ENCODE assay signal across 28 mouse cellular contexts in genomic region chr9:54918781-54919180, GRCm38 (mm10). TPM values are rescaled to one million over a fixed set of nuclear protein-coding genes. Genes with fewer than 3 reads are reported as not detected.
DNase-seq lines count a peak whose midpoint lies in the region; ATAC-seq and TF ChIP-seq lines count a peak whose summit lies in the region.
"Had no signal": no experiment of that assay in that cellular context is flagged by ENCODE, and none has a peak within 500 bp of the region (broad histone marks: within the 10 kb centered on the region; RNA-seq: fewer than 3 reads in every experiment).

No protein-coding gene starts in this region.

- TF ChIP-seq POLR2A in kidney, adult 2 months (IDR thresholded peaks at IDR 0.05; ENCODE audit: low read depth, low read length): no peak

- peaks cover 9% of the 10 kb centered on the region for H3K36me3 ChIP-seq in kidney, adult 2 months (ENCODE audit: control insufficient read depth, insufficient read depth, low read length)
- H3K36me3 ChIP-seq in kidney, embryonic 14.5 days (ENCODE audit: control insufficient read depth, insufficient read depth, low read length): no peaks in the 10 kb centered on the region
- H3K36me3 ChIP-seq in liver, postnatal 0 days (replicated peaks; ENCODE audit: insufficient read depth, low read length): peaks cover 8% of the 10 kb centered on the region
- no peaks in the 10 kb centered on the region for H3K36me3 ChIP-seq in liver, embryonic 11.5 days (ENCODE audit: control insufficient read depth, insufficient read depth, low read length)

- no peaks in the 10 kb centered on the region for H3K27me3 ChIP-seq in kidney, adult 2 months (replicated peaks; ENCODE audit: control insufficient read depth, insufficient read depth, low read length)
- no peaks in the 10 kb centered on the region for H3K27me3 ChIP-seq in kidney, embryonic 14.5 days (ENCODE audit: control insufficient read depth, insufficient read depth, low read length)
- H3K27me3 ChIP-seq in liver, postnatal 0 days (ENCODE audit: insufficient read depth, low read length): no peaks in the 10 kb centered on the region
- 0 out of 2 replicates have a peak, but pooled peaks cover 2% of the 10 kb centered on the region for H3K27me3 ChIP-seq in liver, embryonic 11.5 days (replicated peaks; ENCODE audit: control insufficient read depth, insufficient read depth, low read length)
- H3K27me3 ChIP-seq: embryonic facial prominence, embryonic 13.5 days; forebrain, embryonic 13.5 days; heart, embryonic 13.5 days had no signal

- H3K4me3 ChIP-seq in kidney, adult 2 months (ENCODE audit: insufficient read depth, low read depth, low read length): peak overlapping the region; percentile 44
- no peak overlapping the region for H3K4me3 ChIP-seq in kidney, embryonic 14.5 days (ENCODE audit: low read length)
- H3K4me3 ChIP-seq in liver, postnatal 0 days (ENCODE audit: low read depth, low read length): no peak overlapping the region
- H3K4me3 ChIP-seq in liver, embryonic 11.5 days (ENCODE audit: low read depth, low read length): no peak overlapping the region
- H3K4me3 ChIP-seq: forebrain, embryonic 10.5 days; forebrain, embryonic 13.5 days had no signal

- WGBS in kidney, adult 2 months: 91% methylated on average over 5 of the region's 5 CpGs
- WGBS in kidney, embryonic 14.5 days: 95% methylated on average over 5 of the region's 5 CpGs
- 74% methylated on average over 5 of the region's 5 CpGs for WGBS in liver, postnatal 0 days (ENCODE audit: insufficient replicate concordance)
- whole genome bisulfite sequencing in liver, embryonic 11.5 days: 88% methylated on average over 5 of the region's 5 CpGs

- H3K4me2 ChIP-seq in kidney, embryonic 14.5 days (replicated peaks; ENCODE audit: low read depth, low read length): no peak overlapping the region
- H3K4me2 ChIP-seq in liver, postnatal 0 days (ENCODE audit: low read depth, low read length): no peak overlapping the region
- H3K4me2 ChIP-seq in liver, embryonic 11.5 days: no peak overlapping the region
- H3K4me2 ChIP-seq: forebrain, embryonic 13.5 days had no signal

- DNase-seq in kidney, adult 2 months: no peak
- no peak for DNase-seq in liver, postnatal 0 days
- DNase-seq in liver, embryonic 11.5 days (ENCODE audit: low spot score): no peak
- peak; percentile 53 for DNase-seq in lung, postnatal 25 days (ENCODE audit: low spot score)
- no peak for DNase-seq in lung, postnatal 4 days
- peak; percentile 5 for DNase-seq in yolk sac, embryonic 10.5 days (ENCODE audit: low spot score)
- no peak for DNase-seq in gastrocnemius, postnatal 10 days
- DNase-seq: adrenal gland, adult 2 months; adrenal gland, postnatal 14 days; cerebellum, adult 11 months; cerebellum, adult 2 months; cerebellum, adult 9-11 months; cerebellum, postnatal 25 days; gastrocnemius, postnatal 14 days; heart, adult 18-20 months; heart, postnatal 14 days; heart, postnatal 4 days had no signal

- TF ChIP-seq CTCF in kidney, adult 2 months (conservative IDR thresholded peaks at IDR 0.05; ENCODE audit: insufficient read depth, insufficient read length, low read depth, low read length): no peak
- no peak for TF ChIP-seq CTCF in liver, postnatal 0 days (IDR thresholded peaks at IDR 0.05; ENCODE audit: low read depth)

- no peak for TF ChIP-seq EP300 in liver, postnatal 0 days (IDR thresholded peaks at IDR 0.05; ENCODE audit: low read depth)

- H3K9me3 ChIP-seq in kidney, embryonic 14.5 days (ENCODE audit: control insufficient read depth, low read length): 0 out of 2 replicates have a peak, but pooled peaks cover 5% of the 10 kb centered on the region
- peaks cover 2% of the 10 kb centered on the region; the same call in 1 of the 2 replicates for H3K9me3 ChIP-seq in liver, postnatal 0 days (ENCODE audit: low read length)
- peaks cover 3% of the 10 kb centered on the region; the same call in 1 of the 2 replicates for H3K9me3 ChIP-seq in liver, embryonic 11.5 days (ENCODE audit: control insufficient read depth, low read length)
- H3K9me3 ChIP-seq: embryonic facial prominence, embryonic 13.5 days; forebrain, embryonic 10.5 days; forebrain, embryonic 13.5 days had no signal

- H3K27ac ChIP-seq in kidney, adult 2 months (ENCODE audit: insufficient read depth, low read depth, low read length): peak overlapping the region; percentile 91
- H3K27ac ChIP-seq in kidney, embryonic 14.5 days (ENCODE audit: low read depth, low read length): no peak overlapping the region
- peak overlapping the region; percentile 95 for H3K27ac ChIP-seq in liver, postnatal 0 days (ENCODE audit: low read depth)
- H3K27ac ChIP-seq in liver, embryonic 11.5 days (ENCODE audit: low read depth, low read length): no peak overlapping the region
- H3K27ac ChIP-seq: embryonic facial prominence, embryonic 13.5 days; forebrain, embryonic 10.5 days; forebrain, embryonic 13.5 days; heart, embryonic 13.5 days; hindbrain, embryonic 14.5 days had no signal

- ATAC-seq in kidney, embryonic 14.5 days (ENCODE audit: low FRiP score, low TSS enrichment): no peak
- no peak for ATAC-seq in liver, postnatal 0 days
- ATAC-seq in liver, embryonic 11.5 days (replicated peaks; ENCODE audit: low FRiP score): no peak
- ATAC-seq: CD4-positive, CD25-positive, alpha-beta regulatory T cell, adult 4 months; forebrain, embryonic 13.5 days; forebrain, embryonic 16.5 days had no signal

- H3K4me1 ChIP-seq in kidney, adult 2 months (ENCODE audit: control insufficient read depth, insufficient read depth, low read length): peaks cover 4% of the 10 kb centered on the region; the same call in 1 of the 2 replicates
- no peaks in the 10 kb centered on the region; the same call in 1 of the 2 replicates for H3K4me1 ChIP-seq in kidney, embryonic 14.5 days (ENCODE audit: control insufficient read depth, insufficient read depth, low read length)
- H3K4me1 ChIP-seq in liver, postnatal 0 days (ENCODE audit: insufficient read depth): peaks cover 6% of the 10 kb centered on the region; the same call in 1 of the 2 replicates
- H3K4me1 ChIP-seq in liver, embryonic 11.5 days (replicated peaks; ENCODE audit: control insufficient read depth, insufficient read depth, low read length): 0 out of 2 replicates have a peak, but pooled peaks cover 4% of the 10 kb centered on the region

- H3K9ac ChIP-seq in kidney, embryonic 14.5 days (ENCODE audit: low read depth, low read length): no peak overlapping the region
- H3K9ac ChIP-seq in liver, postnatal 0 days (replicated peaks): no peak overlapping the region
- H3K9ac ChIP-seq in liver, embryonic 11.5 days (ENCODE audit: low read depth, low read length): no peak overlapping the region
- H3K9ac ChIP-seq: embryonic facial prominence, embryonic 13.5 days; forebrain, embryonic 13.5 days; hindbrain, embryonic 14.5 days had no signal

RNA-seq across cellular contexts. Expression of gene Hykk, which starts 1.7 kb away (rescaled TPM):
- polyA plus RNA-seq in kidney, adult 2 months (2012; rRNA removed): 31.2 and 39.7 TPM in 2 replicates
- 2.7 and 5.1 TPM in 2 replicates for polyA plus RNA-seq in kidney, embryonic 14.5 days (2014; fragmentation: Nextera tagmentation; extraction: Ambion mirVana)
- polyA plus RNA-seq in liver, postnatal 0 days (2015; fragmentation: Nextera tagmentation; extraction: Ambion mirVana): 13.7 and 14.0 TPM in 2 replicates
- 1.9 and 2.3 TPM in 2 replicates for polyA plus RNA-seq in liver, embryonic 11.5 days (2014; fragmentation: Nextera tagmentation; extraction: Ambion mirVana)
- total RNA-seq in gastrocnemius, postnatal 10 days (2021): 1 to 10 TPM; 2.0 to 3.0 TPM
- total RNA-seq: common myeloid progenitor, adult 5-6 weeks; MEL had no signal

RNA-seq across cellular contexts. Expression of gene Psma4, which starts 31.8 kb away (rescaled TPM):
- 89.3 and 121 TPM in 2 replicates for polyA plus RNA-seq in kidney, adult 2 months (2012; rRNA removed)
- polyA plus RNA-seq in kidney, embryonic 14.5 days (2014; fragmentation: Nextera tagmentation; extraction: Ambion mirVana): 336 and 387 TPM in 2 replicates
- polyA plus RNA-seq in liver, postnatal 0 days (2015; fragmentation: Nextera tagmentation; extraction: Ambion mirVana): 113 and 118 TPM in 2 replicates
- polyA plus RNA-seq in liver, embryonic 11.5 days (2014; fragmentation: Nextera tagmentation; extraction: Ambion mirVana): 326 and 329 TPM in 2 replicates
- total RNA-seq in gastrocnemius, postnatal 10 days (2021): 100 to 1,000 TPM; 164 to 166 TPM

RNA-seq across cellular contexts. Expression of gene AY074887, which starts 32.0 kb away (rescaled TPM):
- polyA plus RNA-seq in kidney, adult 2 months (2012; rRNA removed): not detected in 2 replicates
- polyA plus RNA-seq in kidney, embryonic 14.5 days (2014; fragmentation: Nextera tagmentation; extraction: Ambion mirVana): 0.80 and 1.4 TPM in 2 replicates
- polyA plus RNA-seq in liver, postnatal 0 days (2015; fragmentation: Nextera tagmentation; extraction: Ambion mirVana): 0.39 and 0.44 TPM in 2 replicates
- 0.91 and 1.3 TPM in 2 replicates for polyA plus RNA-seq in liver, embryonic 11.5 days (2014; fragmentation: Nextera tagmentation; extraction: Ambion mirVana)
- not detected for total RNA-seq in gastrocnemius, postnatal 10 days (2021)
- total RNA-seq: adrenal gland, adult 2 months; adrenal gland, postnatal 14 days; gastrocnemius, adult 18-20 months; gastrocnemius, postnatal 14 days; heart, adult 18-20 months; heart, postnatal 14 days; heart, postnatal 4 days; MEL had no signal
- polyA plus RNA-seq: adrenal gland, adult 2 months; CD4-positive, CD25-positive, alpha-beta regulatory T cell, adult 4 months; cerebellum, adult 2 months had no signal

RNA-seq across cellular contexts. Expression of gene Ireb2, which starts 55.2 kb away (rescaled TPM):
- 8.6 and 10.0 TPM in 2 replicates for polyA plus RNA-seq in kidney, adult 2 months (2012; rRNA removed)
- polyA plus RNA-seq in kidney, embryonic 14.5 days (2014; fragmentation: Nextera tagmentation; extraction: Ambion mirVana): 26.7 and 49.9 TPM in 2 replicates
- 6.5 and 7.5 TPM in 2 replicates for polyA plus RNA-seq in liver, postnatal 0 days (2015; fragmentation: Nextera tagmentation; extraction: Ambion mirVana)
- 31.3 TPM in 2 replicates for polyA plus RNA-seq in liver, embryonic 11.5 days (2014; fragmentation: Nextera tagmentation; extraction: Ambion mirVana)
- total RNA-seq in gastrocnemius, postnatal 10 days (2021): 10 to 100 TPM; 31.6 to 36.2 TPM

Comparison
In these comparisons a context has a peak if more than half of its experiments do, and no peak if none do; other contexts are left out.
1. DNase-seq: peak in lung, postnatal 25 days (single experiment) and yolk sac, embryonic 10.5 days (single experiment); none in kidney, adult 2 months (single experiment), liver, postnatal 0 days (single experiment), liver, embryonic 11.5 days (single experiment), lung, postnatal 4 days (0 of 2) and gastrocnemius, postnatal 10 days (single experiment).
2. H3K27ac ChIP-seq: peak in kidney, adult 2 months (single experiment) and liver, postnatal 0 days (single experiment); none in kidney, embryonic 14.5 days (single experiment) and liver, embryonic 11.5 days (single experiment).